Mouse (Mus musculus) granulocyte monocyte progenitor cell, adult 5-6 weeks (primary cell): ENCODE results near the gene Tra2a. TPM values are rescaled to one million over a fixed set of nuclear protein-coding genes. Genes with fewer than 3 reads are reported as not detected.
"Not testable (repeated sequence)": the region's sequence is repeated elsewhere in the genome, so short reads cannot be mapped to it uniquely, and the experiment has no call there.

Experiments used
- ATAC-seq: replicated peaks from 2 replicates; pipeline ENCODE4 v1.8.0; 2016; ENCODE audit warnings: mild to moderate bottlenecking, moderate TSS enrichment, inconsistent platforms; ENCODE audit not compliant: poor library complexity, severe bottlenecking
- total RNA-seq, 2 experiments: library from RNA; stranded (forward) in 1 of 2; stranded (reverse) in 1 of 2; fragments of 200-712, 200-1000 nt in 1 of 2; fragments of >200 nt in 1 of 2; fragmentation: Nextera tagmentation in 1 of 2; gene quantifications; 2 replicates each; pipeline ENCODE4 v1.2.3; 2014 to 2017

Gene Tra2a
- 171 and 173 TPM in 2 replicates for total RNA-seq (2014; fragmentation: Nextera tagmentation)
- 179 and 205 TPM in 2 replicates for total RNA-seq (2017)

- ATAC-seq: peak; percentile 86
Measured at GRCm38 (mm10) chr6:49263847-49264243, at the start of gene Tra2a. TSS of gene Tra2a (minus strand) at chr6:49264033.

GRCm38 (mm10) chr6:49298286-49298685, 34.5 kb upstream of the Tra2a start:
- ATAC-seq: no peak

GRCm38 (mm10) chr6:49282122-49282521, 18.3 kb upstream of the Tra2a start:
- peak; percentile 52 for ATAC-seq

- ATAC-seq: no peak
Measured at GRCm38 (mm10) chr6:49280942-49281341, 17.1 kb upstream of the Tra2a start.

GRCm38 (mm10) chr6:49275296-49275695, 11.5 kb upstream of the Tra2a start:
- ATAC-seq: no peak

- no peak for ATAC-seq
Measured at GRCm38 (mm10) chr6:49274416-49275091, 10.7 kb upstream of the Tra2a start.

- ATAC-seq: no peak
Measured at GRCm38 (mm10) chr6:49273934-49274333, 10.1 kb upstream of the Tra2a start.

GRCm38 (mm10) chr6:49272863-49273262, 9.0 kb upstream of the Tra2a start:
- no peak for ATAC-seq

- no peak for ATAC-seq
Measured at GRCm38 (mm10) chr6:49271815-49272214, 8.0 kb upstream of the Tra2a start.

GRCm38 (mm10) chr6:49269923-49270322, 6.1 kb upstream of the Tra2a start:
- ATAC-seq: no peak

- ATAC-seq: peak; percentile 85
Measured at GRCm38 (mm10) chr6:49269200-49269599, 5.4 kb upstream of the Tra2a start.

- no peak for ATAC-seq
Measured at GRCm38 (mm10) chr6:49267686-49268085, 3.9 kb upstream of the Tra2a start.

GRCm38 (mm10) chr6:49265207-49265606, 1.4 kb upstream of the Tra2a start:
- ATAC-seq: not testable (repeated sequence)

- ATAC-seq: not testable (repeated sequence)
Measured at GRCm38 (mm10) chr6:49264446-49264845, 613 bp upstream of the Tra2a start.

GRCm38 (mm10) chr6:49263081-49263846, 569 bp downstream of the Tra2a start:
- peak; percentile 60 for ATAC-seq

GRCm38 (mm10) chr6:49262421-49262820, 1.4 kb downstream of the Tra2a start:
- no peak for ATAC-seq

GRCm38 (mm10) chr6:49259711-49260110, 4.1 kb downstream of the Tra2a start:
- no peak for ATAC-seq

- ATAC-seq: peak; percentile 29; the same call in 1 of the 2 replicates
Measured at GRCm38 (mm10) chr6:49257880-49258279, 6.0 kb downstream of the Tra2a start.

GRCm38 (mm10) chr6:49252207-49252606, 11.6 kb downstream of the Tra2a start:
- no peak for ATAC-seq

GRCm38 (mm10) chr6:49251199-49251598, 12.6 kb downstream of the Tra2a start:
- ATAC-seq: no peak

- peak; percentile 47; the same call in 1 of the 2 replicates for ATAC-seq
Measured at GRCm38 (mm10) chr6:49247246-49247645, 16.6 kb downstream of the Tra2a start.
